Mouse (Mus musculus) stomach, postnatal 0 days (tissue): ENCODE results near the gene Rtp1.

ENCODE experiments used
- CTCF ChIP-seq: IDR thresholded peaks from 2 replicates; pipeline ENCODE4 v1.5.1; 2016; ENCODE audit warnings: antibody characterized with exemption, low read depth, mild to moderate bottlenecking, moderate library complexity
- EP300 ChIP-seq: optimal IDR thresholded peaks from 2 replicates; pipeline ENCODE3; 2016; ENCODE audit warnings: antibody characterized with exemption

DNA sequence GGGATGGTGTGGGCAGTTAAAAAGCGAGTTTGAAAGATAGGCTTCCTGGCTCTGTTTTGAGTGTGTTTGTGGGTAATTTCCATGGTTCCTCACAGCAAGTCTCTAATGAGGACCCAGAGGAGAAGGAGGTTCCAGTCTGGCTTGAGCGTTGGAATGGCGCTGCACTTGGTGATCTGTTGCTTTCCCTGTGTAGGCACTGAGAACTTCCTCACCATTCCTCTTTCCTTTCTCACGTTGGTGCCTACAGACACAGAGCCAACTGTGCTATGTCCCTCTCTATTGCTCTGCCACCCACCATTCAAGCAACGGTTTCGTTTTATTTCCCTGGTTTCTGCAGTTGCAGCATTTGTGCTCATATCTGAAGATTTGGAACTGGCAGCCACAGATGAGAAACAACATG lies 16.0 kb upstream of the Rtp1 start:
- TF ChIP-seq CTCF, result no peak
- no peak for TF ChIP-seq EP300
